Mouse (Mus musculus): Measurements from ENCODE around the gene Yy2. TPM values are rescaled to one million over a fixed set of nuclear protein-coding genes. Genes with fewer than 3 reads are reported as not detected.

Yy2 gene
- polyA plus RNA-seq, 1 experiment = not detected

DNA sequence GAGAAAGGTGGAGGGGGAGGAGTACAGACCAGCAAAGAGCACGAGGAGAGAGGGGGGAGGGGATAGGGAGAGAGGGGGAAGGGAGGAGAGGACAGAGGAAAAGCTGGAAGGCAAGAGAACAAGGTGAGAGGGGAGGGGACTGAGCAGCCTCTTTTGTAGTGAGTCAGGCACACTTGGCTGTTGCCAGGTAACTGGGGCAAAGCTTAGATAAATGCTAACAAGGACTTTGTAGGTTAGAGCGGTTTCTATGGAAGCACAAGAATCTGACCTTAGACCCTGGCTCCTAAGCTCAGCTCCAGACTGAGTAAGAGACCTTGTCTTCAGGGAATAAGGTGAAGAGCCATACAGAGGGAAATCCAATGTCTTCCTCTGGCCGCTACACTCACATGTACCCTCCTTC is 21.7 kb downstream of the Yy2 start:
- H3K4me1 ChIP-seq (ENCODE audit: control insufficient read depth, insufficient read depth, insufficient read length) = no peaks in the 10 kb centered on the region
- no peaks in the 10 kb centered on the region for H3K27me3 ChIP-seq (ENCODE audit: control insufficient read depth, insufficient read depth, low read length)
- H3K4me3 ChIP-seq (ENCODE audit: extremely low read depth, insufficient read depth, insufficient read length) = no peak overlapping the region
- no peak for TF ChIP-seq POLR2A (IDR thresholded peaks at IDR 0.05; ENCODE audit: low read depth, low read length)
- TF ChIP-seq CTCF (IDR thresholded peaks at IDR 0.05; ENCODE audit: extremely low read depth, insufficient read depth, insufficient read length, insufficient replicate concordance) = no peak
- WGBS = 75% methylated on average over 3 of the region's 3 CpGs
- H3K27ac ChIP-seq (ENCODE audit: insufficient read depth, low read length) = no peak overlapping the region
- H3K36me3 ChIP-seq (ENCODE audit: control insufficient read depth, insufficient read depth, low read length) = no peaks in the 10 kb centered on the region
- DNase-seq (ENCODE audit: low read depth in 1 of 2, low spot score in 2 of 2) = no peak

Other genes with a start within 250 kb of the Yy2 start
- not detected in 2 replicates for gene Phex, start 153.7 kb downstream of the Yy2 start, polyA plus RNA-seq (2012; rRNA removed)
- gene Sms, start 76.7 kb downstream of the Yy2 start, polyA plus RNA-seq (2012; rRNA removed) = 16.1 and 16.2 TPM in 2 replicates
- 5.3 and 7.6 TPM in 2 replicates for gene Mbtps2, start 29.7 kb upstream of the Yy2 start, polyA plus RNA-seq (2012; rRNA removed)
- gene Smpx, start 129.9 kb upstream of the Yy2 start, polyA plus RNA-seq (2012; rRNA removed) = not detected in 2 replicates
- not detected in 2 replicates for gene Klhl34, start 249.4 kb upstream of the Yy2 start, polyA plus RNA-seq (2012; rRNA removed)